Mouse (Mus musculus) brain, embryonic 14.5 days (tissue): ENCODE measurements around the gene Slc35c1.

Source experiments
- CTCF ChIP-seq: fragments of 200-500 bp; IDR thresholded peaks from 2 replicates; pipeline ENCODE4 v1.5.1; 2012; ENCODE audit warnings: inconsistent platforms, mild to moderate bottlenecking, moderate library complexity, borderline replicate concordance; ENCODE audit not compliant: insufficient read depth, insufficient read length; ENCODE audit errors: extremely low read depth
- POLR2A ChIP-seq: fragments of 200-500 bp; IDR thresholded peaks from 2 replicates; pipeline ENCODE4 v1.6.1; 2012; ENCODE audit warnings: mild to moderate bottlenecking, inconsistent platforms, borderline replicate concordance; ENCODE audit not compliant: poor library complexity, insufficient read depth, insufficient read length, severe bottlenecking; ENCODE audit errors: extremely low read depth

GRCm38 (mm10) chr2:92445890-92446289 lies 14.4 kb downstream of the Slc35c1 start:
- no peak for TF ChIP-seq POLR2A
- TF ChIP-seq CTCF: no peak
